Mouse (Mus musculus) kidney, postnatal 0 days (tissue): Measurements from ENCODE around the gene Gm20388. TPM values are rescaled to one million over a fixed set of nuclear protein-coding genes. Genes with fewer than 3 reads are reported as not detected.

Experiments used
- ATAC-seq: fragments of 200-750 bp; cut with Nextera tagmentation; replicated peaks from 2 replicates; pipeline ENCODE4 v1.8.0; 2017; ENCODE audit warnings: low read depth, moderate number of reproducible peaks, moderate TSS enrichment, moderate library complexity; ENCODE audit not compliant: low FRiP score
- DNase-seq: peaks from one replicate; pipeline ENCODE4 v3.0.0-alpha.2; 2016; ENCODE audit warnings: low spot score
- H3K27ac ChIP-seq: fragments of 300-500 bp; sonication (generic); 2 replicates; pipeline ENCODE4 v1.5.1; 2014; ENCODE audit warnings: mild to moderate bottlenecking
- H3K27me3 ChIP-seq: fragments of 300-500 bp; sonication (generic); 2 replicates; pipeline ENCODE4 v1.6.1; 2014; ENCODE audit warnings: low read length, mixed read lengths; ENCODE audit not compliant: insufficient read depth
- H3K36me3 ChIP-seq: fragments of 300-500 bp; sonication (generic); 2 replicates; pipeline ENCODE4 v1.6.1; 2014; ENCODE audit warnings: low read length, mixed read lengths; ENCODE audit not compliant: insufficient read depth
- H3K4me1 ChIP-seq: fragments of 300-500 bp; sonication (generic); replicated peaks from 2 replicates; pipeline ENCODE4 v1.6.1; 2014; ENCODE audit warnings: antibody characterized with exemption, low read length, mixed read lengths; ENCODE audit not compliant: insufficient read depth
- H3K4me2 ChIP-seq: fragments of 300-500 bp; sonication (generic); 2 replicates; pipeline ENCODE4 v1.6.1; 2014; ENCODE audit warnings: mild to moderate bottlenecking, low read length, moderate library complexity, mixed read lengths
- H3K4me3 ChIP-seq: fragments of 300-500 bp; sonication (generic); replicated peaks from 2 replicates; pipeline ENCODE4 v1.5.1; 2014; ENCODE audit warnings: low read depth, low read length
- H3K9ac ChIP-seq: fragments of 300-500 bp; sonication (generic); 2 replicates; pipeline ENCODE4 v1.6.1; 2014; ENCODE audit warnings: low read depth, low read length
- H3K9me3 ChIP-seq: fragments of 300-500 bp; sonication (generic); replicated peaks from 2 replicates; pipeline ENCODE4 v1.6.1; 2016; ENCODE audit warnings: low read length, inconsistent platforms, mixed read lengths
- CTCF ChIP-seq: IDR thresholded peaks from 2 replicates; pipeline ENCODE4 v1.5.1; 2016; ENCODE audit warnings: antibody characterized with exemption, low read depth, mild to moderate bottlenecking, moderate library complexity
- WGBS: fragments of 180-500 bp; shearing (Covaris S2); extraction: QIAGEN DNeasy Blood & Tissue Kit; methylation state at CpG from one replicate; pipeline ENCODE4 v1.1.7; 2014; 5-methylcytosine and 5-hydroxymethylcytosine counted together
- polyA plus RNA-seq: library from polyadenylated mRNA; unstranded; fragments of >200 nt; fragmentation: Nextera tagmentation; extraction: Ambion mirVana; gene quantifications from 2 replicates; pipeline ENCODE4 v1.2.1, GENCODE M21; 2015

The Gm20388 gene
- polyA plus RNA-seq, 1 experiment from 2014 or later, result not detected

DNA sequence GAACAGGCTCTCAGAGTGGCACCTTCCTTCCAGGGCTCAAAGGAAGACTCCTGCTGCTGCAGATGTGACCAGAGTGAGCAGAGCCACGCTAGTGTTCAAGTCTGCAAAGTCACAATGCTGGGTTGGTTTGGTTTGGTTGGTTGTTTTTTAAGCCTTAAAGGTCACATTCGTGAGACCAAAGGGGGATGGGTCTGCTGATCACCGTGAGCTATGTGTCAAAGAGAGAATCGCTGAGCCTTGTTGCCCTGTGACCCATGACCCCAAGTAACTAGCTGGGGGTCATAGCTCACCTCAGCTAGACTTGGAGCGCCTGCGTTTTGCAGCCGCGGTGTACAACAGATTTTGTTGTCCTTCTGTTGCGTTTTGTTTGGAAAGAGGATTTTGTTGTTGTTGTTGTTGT is 1460.6 kb downstream of the Gm20388 start:
- 55% methylated on average over 9 of the region's 9 CpGs for WGBS
- H3K27me3 ChIP-seq, result no peaks in the 10 kb centered on the region
- no peak overlapping the region for H3K4me3 ChIP-seq
- no peaks in the 10 kb centered on the region for H3K36me3 ChIP-seq
- TF ChIP-seq CTCF, result no peak
- no peak overlapping the region for H3K9ac ChIP-seq
- ATAC-seq (no peak), DNase-seq (no peak)
- peaks cover 19% of the 10 kb centered on the region for H3K4me1 ChIP-seq
- H3K4me2 ChIP-seq, result no peak overlapping the region
- H3K27ac ChIP-seq, result no peak overlapping the region
- H3K9me3 ChIP-seq, result no peaks in the 10 kb centered on the region

DNA sequence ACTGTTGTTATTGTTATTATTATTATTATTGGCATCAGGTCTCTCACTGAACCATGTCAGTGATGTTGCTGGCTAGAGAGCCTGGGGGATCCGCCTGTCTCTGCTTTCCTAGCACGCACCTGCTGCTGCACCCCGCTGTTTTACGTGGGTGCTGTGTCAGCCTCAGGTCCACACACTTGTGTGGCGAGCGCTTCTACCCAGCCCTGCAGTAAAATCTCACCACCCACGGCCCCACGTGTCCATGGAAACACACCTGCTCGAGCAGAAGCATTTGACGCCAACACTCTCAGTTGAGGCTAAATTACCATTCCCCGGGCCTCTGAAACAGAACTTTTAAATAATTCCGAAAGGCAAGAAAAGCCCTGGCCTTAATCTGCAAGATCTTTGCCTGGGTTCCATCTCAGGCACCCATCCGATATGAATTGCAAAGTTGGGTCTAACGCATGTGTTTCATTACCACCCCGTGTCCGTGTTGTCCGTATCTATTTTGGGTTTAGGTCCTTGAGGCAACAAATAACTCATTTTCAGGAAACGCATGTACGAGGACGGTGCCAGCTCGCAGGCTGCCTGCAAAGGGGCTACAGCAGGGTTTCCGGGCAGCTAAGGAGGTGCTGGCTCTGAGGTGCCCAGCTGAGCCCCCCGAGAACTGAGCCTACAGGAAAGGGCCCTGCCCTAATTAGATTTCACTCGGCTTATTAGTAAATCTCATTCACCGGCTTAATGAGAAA is 1461.4 kb downstream of the Gm20388 start:
- H3K9ac ChIP-seq, result no peak overlapping the region
- no peak for DNase-seq
- no peak for ATAC-seq
- no peaks in the 10 kb centered on the region for H3K27me3 ChIP-seq
- H3K4me1 ChIP-seq, result peaks cover 27% of the 10 kb centered on the region
- no peaks in the 10 kb centered on the region for H3K36me3 ChIP-seq
- no peak for TF ChIP-seq CTCF
- WGBS, result 73% methylated on average over 25 of the region's 25 CpGs
- no peak overlapping the region for H3K4me2 ChIP-seq
- H3K9me3 ChIP-seq, result no peaks in the 10 kb centered on the region
- H3K4me3 ChIP-seq, result no peak overlapping the region
- H3K27ac ChIP-seq, result no peak overlapping the region

DNA sequence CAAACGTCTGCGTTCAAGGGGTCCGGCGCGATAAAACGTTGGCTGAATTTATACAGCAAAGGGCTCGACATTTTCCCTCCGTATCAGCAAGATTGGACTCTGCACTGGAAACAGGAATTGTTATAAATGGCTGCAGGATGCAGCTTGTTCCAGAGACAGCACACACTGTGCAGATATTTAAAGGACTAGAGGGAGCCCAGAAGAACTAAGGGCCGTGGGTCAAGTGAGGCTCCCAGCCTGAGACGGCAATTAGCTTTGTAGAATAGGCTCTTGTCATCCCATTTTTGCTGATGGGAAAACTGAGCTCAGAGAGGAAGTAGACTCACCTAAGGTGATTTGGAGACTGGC is 1462.0 kb downstream of the Gm20388 start:
- no peak overlapping the region for H3K27ac ChIP-seq
- no peak for TF ChIP-seq CTCF
- H3K27me3 ChIP-seq, result no peaks in the 10 kb centered on the region
- H3K4me1 ChIP-seq, result peaks cover 32% of the 10 kb centered on the region
- ATAC-seq, result no peak
- H3K9me3 ChIP-seq, result no peaks in the 10 kb centered on the region
- no peak for DNase-seq
- no peak overlapping the region for H3K4me2 ChIP-seq
- no peaks in the 10 kb centered on the region for H3K36me3 ChIP-seq
- no peak overlapping the region for H3K4me3 ChIP-seq
- 71% methylated on average over 10 of the region's 10 CpGs for WGBS
- H3K9ac ChIP-seq, result no peak overlapping the region

DNA sequence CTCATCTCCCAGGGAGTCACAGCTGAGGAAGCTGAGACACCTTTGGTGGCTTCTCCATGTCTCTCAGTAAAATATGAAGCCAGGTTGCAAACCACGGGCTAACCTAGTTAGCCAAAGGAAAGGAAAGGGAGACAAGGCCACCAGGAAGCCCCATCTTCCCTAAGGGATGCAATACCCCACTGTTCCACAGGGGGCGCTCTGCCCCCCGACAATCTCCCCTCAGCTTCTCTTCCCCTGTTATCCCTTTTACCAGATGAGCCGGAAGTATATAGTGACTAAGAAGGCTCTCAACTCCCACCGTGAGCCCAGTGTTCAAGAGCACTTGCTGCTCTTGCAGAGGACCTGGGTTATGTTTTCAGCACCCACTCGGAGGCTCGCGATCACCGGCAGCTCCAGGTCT is 1463.6 kb downstream of the Gm20388 start:
- 40% methylated on average over 9 of the region's 9 CpGs for WGBS

DNA sequence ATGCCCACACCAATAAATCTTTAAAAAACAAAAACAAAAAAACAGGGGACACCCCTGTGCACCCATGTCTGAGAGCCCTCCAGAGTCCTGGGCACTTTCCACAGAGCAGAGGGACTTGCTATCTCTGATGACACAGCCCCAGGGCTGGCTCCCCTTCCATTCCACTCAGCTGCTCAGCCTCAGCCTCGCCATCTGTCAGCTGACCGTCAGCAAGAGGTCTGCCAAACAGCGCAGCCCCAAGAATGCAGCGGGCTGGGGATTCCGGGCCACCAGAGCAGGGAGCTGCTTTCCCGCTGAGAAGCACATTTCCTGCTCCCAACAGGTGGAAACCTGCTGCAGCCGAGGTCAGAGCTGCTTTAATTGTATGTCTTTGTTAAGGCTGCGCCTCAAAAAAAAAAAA is 1464.1 kb downstream of the Gm20388 start:
- DNase-seq, result peak; percentile 65
- 11% methylated on average over 8 of the region's 8 CpGs for WGBS
- peaks cover 36% of the 10 kb centered on the region for H3K4me1 ChIP-seq
- H3K27me3 ChIP-seq, result no peaks in the 10 kb centered on the region
- no peak for ATAC-seq
- no peaks in the 10 kb centered on the region for H3K9me3 ChIP-seq
- H3K9ac ChIP-seq, result no peak overlapping the region
- no peak for TF ChIP-seq CTCF
- no peak overlapping the region for H3K4me3 ChIP-seq
- H3K36me3 ChIP-seq, result no peaks in the 10 kb centered on the region
- H3K27ac ChIP-seq, result 0 out of 2 replicates have a peak overlapping the region, but pooled peaks have one; percentile 62
- H3K4me2 ChIP-seq, result no peak overlapping the region

More for the DNA sequence above, 1463.6 kb downstream of the Gm20388 start:
- H3K27ac ChIP-seq, result no peak overlapping the region
- DNase-seq (no peak), ATAC-seq (no peak)
- no peak overlapping the region for H3K4me2 ChIP-seq
- no peak overlapping the region for H3K4me3 ChIP-seq
- H3K27me3 ChIP-seq, result no peaks in the 10 kb centered on the region
- TF ChIP-seq CTCF, result peak; percentile 60
- no peaks in the 10 kb centered on the region for H3K9me3 ChIP-seq
- peaks cover 36% of the 10 kb centered on the region for H3K4me1 ChIP-seq
- H3K36me3 ChIP-seq, result no peaks in the 10 kb centered on the region
- H3K9ac ChIP-seq, result no peak overlapping the region

DNA sequence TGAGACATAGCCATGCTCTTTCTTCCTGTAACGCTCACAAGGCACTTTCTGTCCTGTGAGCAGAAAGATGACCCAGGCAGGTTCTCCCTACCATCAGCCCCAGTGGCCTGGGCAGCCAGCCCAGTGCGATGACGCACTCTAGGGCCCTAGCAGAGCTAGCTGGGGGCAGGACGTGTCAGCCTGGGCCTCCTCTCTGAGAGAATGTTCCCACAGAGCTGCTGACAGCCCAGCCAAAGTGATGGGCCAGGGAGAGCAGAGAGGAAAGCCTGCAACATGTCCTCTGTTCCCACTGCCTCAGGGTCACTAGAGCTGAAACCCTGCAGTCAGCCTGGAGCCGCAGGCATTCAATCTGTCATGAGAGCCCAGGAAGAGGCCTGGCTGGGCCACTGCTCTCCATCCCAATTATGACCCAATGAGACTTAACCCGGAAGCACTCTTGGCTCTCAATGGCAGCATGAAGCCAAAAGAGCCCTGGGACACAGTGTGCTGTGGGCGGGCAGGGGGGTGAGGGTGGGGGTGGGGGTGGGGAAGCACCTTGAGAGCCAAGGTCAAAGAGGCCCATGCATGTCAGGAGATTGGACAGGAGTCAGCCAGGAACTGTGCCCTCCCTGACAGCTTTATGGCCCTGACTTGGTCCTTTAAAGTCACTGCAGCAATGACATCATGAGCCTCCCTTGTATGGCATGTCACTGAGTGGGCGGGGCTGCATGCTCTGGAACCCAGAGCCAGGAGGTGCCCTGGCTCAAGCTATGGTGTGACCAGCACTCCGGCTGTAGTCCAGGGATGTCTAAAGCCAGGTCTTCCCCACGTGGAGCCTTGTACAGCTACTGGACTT is 1465.7 kb downstream of the Gm20388 start:
- ATAC-seq (peak; percentile 72), DNase-seq (peak; percentile 92)
- WGBS, result 26% methylated on average over 10 of the region's 10 CpGs
- no peak overlapping the region for H3K9ac ChIP-seq
- no peak overlapping the region for H3K4me2 ChIP-seq
- peak overlapping the region; percentile 83 for H3K27ac ChIP-seq
- peaks cover 36% of the 10 kb centered on the region for H3K4me1 ChIP-seq
- H3K36me3 ChIP-seq, result no peaks in the 10 kb centered on the region
- H3K9me3 ChIP-seq, result no peaks in the 10 kb centered on the region
- H3K4me3 ChIP-seq, result no peak overlapping the region
- no peaks in the 10 kb centered on the region for H3K27me3 ChIP-seq
- no peak for TF ChIP-seq CTCF
